Mouse (Mus musculus): ENCODE measurements around the gene Rbpj. TPM values are rescaled to one million over a fixed set of nuclear protein-coding genes. Genes with fewer than 3 reads are reported as not detected.
A peak's percentile ranks its signal among the peaks of the same experiment; 100 is the strongest.

The Rbpj gene
- polyA plus RNA-seq, 1 experiment from 2014 or later = 14.2 TPM

DNA sequence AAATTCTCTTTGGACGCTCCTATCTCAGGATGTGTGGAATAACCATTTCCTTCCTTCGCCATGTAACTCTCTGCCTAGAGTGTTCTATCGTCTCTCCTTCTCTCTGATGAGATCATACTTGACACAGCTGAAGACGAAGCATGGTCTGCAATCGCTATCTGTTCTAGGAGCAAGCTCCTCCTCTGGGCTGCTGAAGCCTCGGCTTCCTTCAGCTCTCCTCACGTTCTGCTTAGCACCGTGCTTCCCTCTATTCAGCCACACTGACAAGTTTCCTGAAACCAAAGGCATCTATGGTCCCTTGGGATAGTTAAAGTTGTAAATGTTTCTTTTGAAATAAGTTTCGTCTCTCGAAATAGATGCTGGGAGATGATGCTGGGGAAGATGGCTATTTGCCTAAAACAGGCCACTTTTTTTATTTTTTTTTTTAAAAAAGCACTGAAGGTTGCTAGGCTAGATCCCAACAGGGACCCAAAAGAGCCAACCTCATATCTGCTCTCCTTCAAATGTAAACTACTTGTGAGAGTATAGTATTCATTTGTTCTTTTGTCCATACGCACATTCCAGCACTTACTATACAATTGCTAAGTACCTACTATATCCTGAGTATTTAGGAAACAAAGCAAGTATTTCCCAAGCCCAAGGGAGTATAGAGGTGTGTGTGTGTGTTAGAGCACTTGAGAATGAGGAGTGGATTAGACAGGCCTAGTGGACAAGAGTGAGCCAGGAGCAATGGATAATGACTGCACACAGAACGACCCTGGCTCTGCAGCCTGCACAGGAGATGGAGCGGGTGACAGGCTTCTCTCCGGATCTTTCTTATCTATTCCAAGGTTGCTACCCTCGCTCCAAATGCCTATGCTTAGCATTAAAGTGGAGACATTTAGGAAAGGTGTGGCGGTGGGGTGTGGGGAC lies 726 bp downstream of the Rbpj start:
- no peak overlapping the region for H3K4me2 ChIP-seq (replicated peaks; ENCODE audit: low read depth)
- no peak for TF ChIP-seq CTCF (IDR thresholded peaks at IDR 0.05; ENCODE audit: low read depth)
- 0 out of 2 replicates have a peak, but pooled peaks cover 2% of the 10 kb centered on the region for H3K4me1 ChIP-seq (replicated peaks; ENCODE audit: control insufficient read depth, insufficient read depth, low read length)
- H3K9me3 ChIP-seq (ENCODE audit: control insufficient read depth) = no peaks in the 10 kb centered on the region
- H3K27ac ChIP-seq (ENCODE audit: low read depth, low read length) = no peak overlapping the region
- no peaks in the 10 kb centered on the region for H3K27me3 ChIP-seq (replicated peaks; ENCODE audit: control insufficient read depth, insufficient read depth, low read length)
- no peak overlapping the region for H3K4me3 ChIP-seq (ENCODE audit: low read depth, low read length)
- no peaks in the 10 kb centered on the region for H3K36me3 ChIP-seq (ENCODE audit: control insufficient read depth, insufficient read depth)
- WGBS = 72% methylated on average over 16 of the region's 16 CpGs
- no peak overlapping the region for H3K9ac ChIP-seq (ENCODE audit: low read depth, low read length)
- no peak for ATAC-seq

DNA sequence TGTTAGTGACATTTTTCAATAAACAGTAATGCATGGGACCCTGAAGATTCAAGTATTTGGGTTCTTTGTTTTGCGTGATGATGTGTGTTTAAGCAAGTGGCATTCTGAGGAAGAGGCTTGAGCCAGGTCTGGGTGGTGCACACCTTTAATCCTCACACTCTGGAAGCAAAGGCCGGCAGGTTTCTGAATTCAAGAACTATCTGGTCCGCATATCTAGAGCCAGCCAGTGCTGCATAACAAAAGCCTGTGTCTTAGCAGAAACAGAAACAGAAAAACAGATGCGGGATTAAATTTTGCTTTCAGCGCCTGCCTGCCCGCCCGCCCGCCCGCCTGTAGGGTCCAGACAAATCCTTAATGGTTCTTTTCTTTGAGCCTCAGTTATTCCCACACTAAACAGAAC lies 1.6 kb downstream of the Rbpj start:
- H3K9ac ChIP-seq (ENCODE audit: low read depth, low read length) = no peak overlapping the region
- 79% methylated on average over 9 of the region's 9 CpGs for WGBS
- 0 out of 2 replicates have a peak, but pooled peaks cover 2% of the 10 kb centered on the region for H3K4me1 ChIP-seq (replicated peaks; ENCODE audit: control insufficient read depth, insufficient read depth, low read length)
- no peaks in the 10 kb centered on the region for H3K9me3 ChIP-seq (ENCODE audit: control insufficient read depth)
- H3K4me3 ChIP-seq (ENCODE audit: low read depth, low read length) = no peak overlapping the region
- no peak for ATAC-seq
- no peaks in the 10 kb centered on the region for H3K27me3 ChIP-seq (replicated peaks; ENCODE audit: control insufficient read depth, insufficient read depth, low read length)
- H3K36me3 ChIP-seq (ENCODE audit: control insufficient read depth, insufficient read depth) = no peaks in the 10 kb centered on the region
- TF ChIP-seq CTCF (IDR thresholded peaks at IDR 0.05; ENCODE audit: low read depth) = no peak
- no peak overlapping the region for H3K27ac ChIP-seq (ENCODE audit: low read depth, low read length)
- H3K4me2 ChIP-seq (replicated peaks; ENCODE audit: low read depth) = no peak overlapping the region

DNA sequence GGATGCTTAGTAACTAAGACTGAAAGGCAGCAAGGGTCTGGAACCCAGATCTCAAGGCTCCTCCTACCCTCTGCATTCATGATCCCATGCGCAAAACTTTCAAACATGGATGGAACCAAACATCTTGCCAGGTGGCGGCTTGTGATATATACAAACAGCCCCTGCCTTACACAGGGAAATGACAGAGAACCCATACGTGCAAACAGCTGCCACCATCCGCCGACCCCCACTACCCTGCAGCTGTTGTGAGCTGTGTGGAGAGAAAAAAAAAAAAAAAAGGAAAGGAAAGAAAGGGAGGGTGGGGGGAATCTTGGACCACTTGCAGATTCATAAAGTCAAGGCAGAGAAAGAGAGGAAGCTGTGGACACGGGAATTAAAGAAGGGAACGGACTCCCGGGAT lies 2.4 kb downstream of the Rbpj start:
- no peak overlapping the region for H3K4me3 ChIP-seq (ENCODE audit: low read depth, low read length)
- H3K9me3 ChIP-seq (ENCODE audit: control insufficient read depth) = no peaks in the 10 kb centered on the region
- no peak overlapping the region for H3K4me2 ChIP-seq (replicated peaks; ENCODE audit: low read depth)
- no peak for TF ChIP-seq CTCF (IDR thresholded peaks at IDR 0.05; ENCODE audit: low read depth)
- no peak for ATAC-seq
- H3K27me3 ChIP-seq (replicated peaks; ENCODE audit: control insufficient read depth, insufficient read depth, low read length) = no peaks in the 10 kb centered on the region
- WGBS = 55% methylated on average over 8 of the region's 8 CpGs
- no peak overlapping the region for H3K27ac ChIP-seq (ENCODE audit: low read depth, low read length)
- H3K4me1 ChIP-seq (replicated peaks; ENCODE audit: control insufficient read depth, insufficient read depth, low read length) = 0 out of 2 replicates have a peak, but pooled peaks cover 2% of the 10 kb centered on the region
- H3K36me3 ChIP-seq (ENCODE audit: control insufficient read depth, insufficient read depth) = no peaks in the 10 kb centered on the region
- no peak overlapping the region for H3K9ac ChIP-seq (ENCODE audit: low read depth, low read length)

- Histone ChIP-seq H3K4me3 (ENCODE audit: low read depth, low read length) (peak overlapping the region; percentile 9; the same call in 1 of the 2 replicates), H3K27me3 (replicated peaks; ENCODE audit: control insufficient read depth, insufficient read depth, low read length) (no peaks in the 10 kb centered on the region), H3K4me2 (replicated peaks; ENCODE audit: low read depth) (peak overlapping the region; percentile 51), H3K36me3 (ENCODE audit: control insufficient read depth, insufficient read depth) (no peaks in the 10 kb centered on the region), H3K9me3 (ENCODE audit: control insufficient read depth) (no peaks in the 10 kb centered on the region), H3K27ac (ENCODE audit: low read depth, low read length) (peak overlapping the region; percentile 57; the same call in 1 of the 2 replicates), H3K4me1 (replicated peaks; ENCODE audit: control insufficient read depth, insufficient read depth, low read length) (0 out of 2 replicates have a peak, but pooled peaks cover 2% of the 10 kb centered on the region), H3K9ac (ENCODE audit: low read depth, low read length) (no peak overlapping the region)
- ATAC-seq = peak; percentile 24; the same call in 1 of the 2 replicates
- 31% methylated on average over 6 of the region's 6 CpGs for WGBS
- TF ChIP-seq CTCF (IDR thresholded peaks at IDR 0.05; ENCODE audit: low read depth) = no peak
These were observed 3.3 kb downstream of the Rbpj start for GRCm38 (mm10) chr5:53469098-53469776.

- H3K9me3 ChIP-seq (ENCODE audit: control insufficient read depth) = no peaks in the 10 kb centered on the region
- no peak overlapping the region for H3K9ac ChIP-seq (ENCODE audit: low read depth, low read length)
- peak overlapping the region; percentile 51 for H3K4me2 ChIP-seq (replicated peaks; ENCODE audit: low read depth)
- TF ChIP-seq CTCF (IDR thresholded peaks at IDR 0.05; ENCODE audit: low read depth) = no peak
- 0 out of 2 replicates have a peak, but pooled peaks cover 2% of the 10 kb centered on the region for H3K4me1 ChIP-seq (replicated peaks; ENCODE audit: control insufficient read depth, insufficient read depth, low read length)
- WGBS = 34% methylated on average over 9 of the region's 9 CpGs
- no peaks in the 10 kb centered on the region for H3K36me3 ChIP-seq (ENCODE audit: control insufficient read depth, insufficient read depth)
- peak overlapping the region; percentile 57; the same call in 1 of the 2 replicates for H3K27ac ChIP-seq (ENCODE audit: low read depth, low read length)
- H3K27me3 ChIP-seq (replicated peaks; ENCODE audit: control insufficient read depth, insufficient read depth, low read length) = no peaks in the 10 kb centered on the region
- H3K4me3 ChIP-seq (ENCODE audit: low read depth, low read length) = peak overlapping the region; percentile 9; the same call in 1 of the 2 replicates
- peak; percentile 46 for ATAC-seq
These were observed 3.8 kb downstream of the Rbpj start for GRCm38 (mm10) chr5:53469777-53470131.

Measured in intestine, postnatal 0 days (tissue).